Mouse (Mus musculus) heart, adult 8-10 months (tissue): ENCODE results near the gene Dixdc1. TPM values are rescaled to one million over a fixed set of nuclear protein-coding genes. Genes with fewer than 3 reads are reported as not detected.
A peak's percentile ranks its signal among the peaks of the same experiment; 100 is the strongest.

Experiments used
- DNase-seq: peaks from one replicate; pipeline ENCODE4 v3.0.0; 2022; ENCODE audit warnings: low spot score
- total RNA-seq, 4 experiments: library from RNA; stranded (reverse); gene quantifications; 2 replicates each; pipeline ENCODE4 v1.2.4; 2022

The Dixdc1 gene
- total RNA-seq, 4 experiments from 2014 or later, result 5.3 to 12.8 (median 6.1) TPM

DNA sequence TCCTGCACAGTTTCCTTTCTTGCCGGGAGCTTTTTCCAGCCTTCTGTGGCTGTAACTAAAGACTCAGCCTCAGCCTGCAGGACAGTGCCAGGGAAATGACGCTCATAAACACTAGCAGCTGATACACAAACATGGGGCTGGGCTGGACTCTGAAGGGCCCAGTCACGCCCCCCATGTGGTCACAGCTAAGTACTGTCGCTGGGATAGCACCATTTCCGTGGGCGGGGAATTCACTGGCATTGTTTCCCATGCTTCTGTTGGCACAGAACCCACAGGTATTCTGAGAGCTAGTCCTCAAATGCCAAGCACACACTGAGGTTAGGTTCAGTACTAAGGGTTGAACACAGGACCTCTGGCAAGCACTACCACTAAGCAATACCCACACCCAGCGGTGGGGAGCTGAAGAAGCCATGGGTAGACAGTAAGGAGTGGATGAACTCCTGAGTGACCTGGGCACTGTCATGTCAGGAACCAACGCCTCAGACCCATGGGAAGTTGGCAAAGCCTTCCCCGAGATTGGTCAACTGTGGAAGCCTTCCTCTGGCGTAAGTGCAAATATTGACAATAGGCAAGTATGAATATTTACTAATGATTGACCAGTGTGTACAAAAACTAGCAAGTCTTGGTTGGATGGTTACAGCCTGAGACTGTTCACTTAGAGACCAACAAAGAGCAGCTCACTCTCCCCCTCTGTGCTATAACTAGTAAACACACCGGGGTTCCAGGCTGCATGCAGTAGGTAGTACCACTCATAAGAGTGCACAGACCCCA, 38.2 kb downstream of the Dixdc1 start:
- DNase-seq, result no peak

GRCm38 (mm10) chr9:50698418-50699409, 40.6 kb downstream of the Dixdc1 start:
- DNase-seq, result no peak

DNA sequence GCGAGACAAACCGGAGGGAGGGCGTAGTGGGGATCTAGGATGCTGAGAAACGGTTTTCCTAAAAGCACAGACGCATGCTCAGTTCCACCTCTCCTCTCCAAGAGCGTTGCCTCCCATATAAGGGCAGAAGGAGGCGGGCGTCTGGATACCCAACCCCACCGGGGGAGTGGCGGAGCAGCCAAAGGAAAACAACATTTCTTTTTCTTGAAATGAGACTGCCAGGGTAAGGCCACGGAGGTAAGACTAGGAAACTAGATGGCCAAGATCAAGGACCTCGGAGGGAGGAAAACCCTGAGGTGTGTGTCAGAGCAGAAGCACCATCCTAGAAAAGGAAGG, 41.6 kb downstream of the Dixdc1 start:
- peak; percentile 80 for DNase-seq

GRCm38 (mm10) chr9:50696851-50697705, 42.2 kb downstream of the Dixdc1 start:
- no peak for DNase-seq

DNA sequence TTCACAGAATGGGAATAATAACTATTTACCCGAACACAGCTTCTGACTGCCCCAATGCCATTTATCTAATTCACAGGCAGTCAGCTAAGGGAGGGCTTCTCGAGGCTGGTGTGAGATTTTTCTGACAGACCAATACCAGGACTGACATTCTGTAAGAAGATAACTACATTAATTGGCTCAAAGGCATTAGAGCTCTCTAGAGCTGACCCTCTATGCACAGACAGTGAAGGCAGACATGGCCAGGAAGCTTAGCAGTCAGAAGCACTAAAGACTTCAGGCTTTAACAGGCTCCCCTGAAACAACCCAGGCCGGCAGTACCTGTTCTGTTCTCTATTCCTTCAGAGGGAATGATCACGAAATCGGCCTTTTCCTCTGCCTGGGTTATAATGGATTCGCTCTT, 44.2 kb downstream of the Dixdc1 start:
- DNase-seq, result no peak

GRCm38 (mm10) chr9:50693631-50694030, 45.7 kb downstream of the Dixdc1 start:
- no peak for DNase-seq

DNA sequence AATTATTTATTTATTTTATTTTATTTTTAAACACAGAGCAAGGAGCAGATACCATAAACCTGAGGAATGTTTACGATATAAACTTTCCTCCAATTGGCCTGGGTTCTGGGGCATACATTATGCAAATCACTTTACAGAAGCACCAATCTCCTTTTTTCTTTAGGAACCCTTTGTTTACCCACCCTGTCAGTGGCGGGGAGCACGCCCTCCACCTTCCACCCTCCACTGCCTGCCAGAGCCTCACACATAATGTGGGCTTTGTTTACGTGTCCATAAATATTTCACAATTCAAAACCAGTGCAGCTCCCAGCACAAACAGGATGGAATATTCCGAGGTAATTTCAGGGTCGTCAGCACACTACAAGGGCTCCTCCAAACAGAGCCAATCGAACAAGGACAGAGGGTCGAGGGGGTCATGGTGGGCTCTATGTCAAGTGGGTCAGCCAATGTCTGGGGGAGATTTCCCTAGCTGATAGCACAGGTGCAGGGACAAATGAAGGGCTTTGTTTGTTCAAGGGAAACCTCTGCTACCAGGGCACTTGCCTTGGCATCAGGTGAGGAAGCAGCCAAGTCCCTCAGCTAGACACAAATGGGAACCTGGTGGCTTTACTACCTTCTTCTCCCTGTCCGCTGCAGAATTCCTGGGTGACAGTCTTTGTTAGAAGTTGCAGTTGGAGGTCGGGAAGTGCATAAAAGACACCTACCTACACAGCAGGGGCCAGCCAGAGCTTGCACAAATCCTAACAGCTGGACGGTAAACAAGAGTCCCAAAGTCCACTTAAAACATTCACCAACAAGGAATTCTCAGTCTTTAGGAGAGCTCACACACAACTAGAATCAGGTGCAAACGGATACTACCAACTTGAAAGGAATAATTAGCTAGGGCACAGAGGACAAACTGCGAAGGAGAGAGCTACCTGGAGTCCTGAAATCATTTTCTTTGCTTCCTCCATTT, 46.4 kb downstream of the Dixdc1 start:
- DNase-seq, result no peak

DNA sequence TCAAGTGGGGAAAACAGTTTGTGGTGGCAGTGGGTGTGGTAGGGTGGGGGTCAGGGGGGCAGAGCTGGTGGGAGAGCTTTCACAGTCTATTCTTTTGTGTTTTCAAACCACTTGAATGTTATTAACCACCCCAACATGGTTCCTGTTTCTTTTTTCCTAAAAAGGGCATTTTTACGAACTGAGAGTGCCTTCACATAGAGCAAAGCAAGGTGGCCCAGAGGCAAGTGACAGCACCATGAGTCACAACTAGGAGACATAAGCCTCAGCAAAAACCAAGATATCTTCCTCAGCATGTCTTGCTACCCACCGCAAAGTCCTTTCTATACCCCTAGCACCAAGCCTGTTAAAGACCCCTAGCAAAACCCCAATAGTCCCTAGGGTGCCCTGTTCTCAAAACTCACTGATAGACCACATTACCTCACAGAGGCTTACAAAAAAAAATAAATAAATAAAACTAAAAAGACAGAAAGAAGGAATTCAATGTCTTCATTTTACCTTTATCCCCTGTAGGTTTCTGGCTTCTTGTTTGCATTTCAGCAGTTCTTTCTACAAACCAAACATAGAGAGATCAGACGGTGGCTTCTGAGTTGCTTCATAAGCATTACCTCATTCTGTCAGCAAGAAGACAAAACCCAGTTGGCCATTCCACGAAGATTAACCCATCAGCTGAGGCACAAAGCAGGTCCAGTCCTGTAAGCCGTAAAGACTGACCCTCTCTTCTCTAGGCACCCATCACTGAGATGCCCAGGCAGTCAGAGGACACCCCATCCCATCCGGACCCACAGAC, 52.3 kb downstream of the Dixdc1 start:
- DNase-seq, result no peak

- no peak for DNase-seq
Observed at GRCm38 (mm10) chr9:50681727-50682126, 57.6 kb downstream of the Dixdc1 start.

GRCm38 (mm10) chr9:50679406-50679805, 59.9 kb downstream of the Dixdc1 start:
- no peak for DNase-seq

DNA sequence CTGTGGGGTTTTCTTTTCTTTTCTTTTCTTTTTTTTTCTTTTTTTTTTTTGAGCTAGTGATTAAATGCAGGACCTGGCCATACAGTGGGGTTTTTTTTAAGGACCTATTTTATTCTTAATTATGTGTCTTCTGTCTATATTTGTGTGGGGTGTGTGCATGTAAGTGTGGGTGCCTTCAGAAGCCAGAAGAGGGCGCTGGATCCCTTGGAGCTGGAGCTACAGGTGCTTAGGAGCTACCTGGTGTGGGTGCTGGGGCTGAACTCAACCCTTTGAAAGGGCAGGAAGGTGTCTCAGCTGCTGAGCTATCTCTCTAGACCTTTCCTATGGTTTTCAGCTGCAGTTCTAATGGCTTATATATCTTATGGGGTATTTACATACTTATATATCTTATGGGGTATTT, 64.5 kb downstream of the Dixdc1 start:
- no peak for DNase-seq

- peak; percentile 25 for DNase-seq
Observed at GRCm38 (mm10) chr9:50670690-50671089, 68.6 kb downstream of the Dixdc1 start.

DNA sequence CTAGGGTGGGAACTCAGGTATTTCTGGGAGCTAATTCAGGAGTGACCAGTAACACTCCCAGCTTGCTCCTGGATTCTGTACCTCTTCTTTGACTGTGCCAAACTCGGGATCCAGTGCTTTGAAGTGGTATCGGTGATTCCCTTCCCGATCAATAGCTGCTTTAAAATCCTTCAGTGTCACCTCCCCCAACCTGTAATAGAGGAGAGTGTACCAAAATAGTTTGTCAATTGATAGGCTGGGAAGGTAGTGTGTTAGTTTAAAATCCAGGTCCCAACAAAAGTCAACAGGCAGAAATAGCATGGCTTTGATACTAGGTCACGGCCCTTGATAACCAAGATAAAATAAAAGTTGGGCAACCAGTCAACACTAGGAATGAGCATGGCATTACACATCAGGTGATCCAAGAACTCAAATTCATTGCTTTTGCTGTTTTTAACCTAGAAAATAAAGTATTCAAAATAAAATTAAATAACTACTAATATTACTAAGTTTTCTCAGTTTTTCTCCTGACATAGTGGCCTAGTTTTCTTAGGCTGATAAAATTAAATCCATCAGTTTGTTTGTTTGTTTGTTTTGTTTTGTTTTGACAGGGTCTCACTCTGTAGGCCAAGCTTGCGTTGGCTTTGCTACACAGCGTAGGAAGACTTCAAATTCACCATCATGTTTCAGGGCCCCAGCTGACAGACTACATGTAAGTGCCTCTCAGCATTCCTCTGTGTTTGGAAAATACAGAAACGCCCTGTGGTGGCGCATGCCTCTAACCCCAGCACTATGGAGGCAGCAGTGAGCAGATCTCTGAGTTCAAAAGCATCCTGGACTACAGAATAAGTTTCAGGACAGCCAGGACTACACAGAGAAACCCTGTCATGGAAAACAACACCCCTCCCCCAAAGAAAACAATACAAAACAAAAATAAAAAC, 71.5 kb downstream of the Dixdc1 start:
- DNase-seq, result no peak

- DNase-seq, result no peak
Observed at GRCm38 (mm10) chr9:50666442-50666841, 72.9 kb downstream of the Dixdc1 start.

DNA sequence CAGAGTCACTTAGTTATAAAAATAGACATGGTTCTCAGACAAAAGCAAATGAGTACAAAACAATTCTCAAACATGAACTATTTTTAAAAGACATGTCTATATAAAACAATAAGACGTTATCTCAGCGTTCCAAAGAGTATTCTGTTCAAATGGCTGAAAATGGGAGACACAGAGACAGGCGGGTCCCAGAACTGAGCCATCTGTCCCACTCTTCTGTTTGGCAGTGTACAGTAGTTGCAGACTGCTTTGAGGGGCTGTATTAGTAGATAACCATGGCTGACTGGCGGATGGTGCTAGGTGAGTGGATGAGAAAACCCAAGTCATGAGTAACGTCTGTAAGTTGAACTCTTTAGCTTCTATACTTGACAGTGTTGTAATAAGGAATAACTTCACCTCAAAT, 74.5 kb downstream of the Dixdc1 start:
- no peak for DNase-seq

DNA sequence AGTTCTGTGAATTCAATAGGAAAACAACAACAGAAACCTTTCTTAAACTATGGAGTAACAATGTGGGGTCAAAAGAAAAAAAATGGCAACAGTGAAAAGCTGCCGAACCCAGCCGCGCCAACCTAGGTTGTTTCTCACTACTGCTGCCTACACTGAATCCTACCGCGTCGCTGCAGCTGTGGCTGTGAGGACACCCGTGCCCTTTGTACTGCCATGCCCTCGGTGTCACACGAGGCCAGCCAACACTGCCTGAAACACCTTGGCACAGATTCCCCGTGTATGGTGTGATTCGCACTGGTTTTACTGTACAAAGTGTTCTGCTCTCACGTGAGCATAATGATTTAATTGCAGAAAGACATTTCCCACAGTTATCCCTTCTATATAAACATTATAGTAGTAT, 78.9 kb downstream of the Dixdc1 start:
- DNase-seq, result peak; percentile 17

DNA sequence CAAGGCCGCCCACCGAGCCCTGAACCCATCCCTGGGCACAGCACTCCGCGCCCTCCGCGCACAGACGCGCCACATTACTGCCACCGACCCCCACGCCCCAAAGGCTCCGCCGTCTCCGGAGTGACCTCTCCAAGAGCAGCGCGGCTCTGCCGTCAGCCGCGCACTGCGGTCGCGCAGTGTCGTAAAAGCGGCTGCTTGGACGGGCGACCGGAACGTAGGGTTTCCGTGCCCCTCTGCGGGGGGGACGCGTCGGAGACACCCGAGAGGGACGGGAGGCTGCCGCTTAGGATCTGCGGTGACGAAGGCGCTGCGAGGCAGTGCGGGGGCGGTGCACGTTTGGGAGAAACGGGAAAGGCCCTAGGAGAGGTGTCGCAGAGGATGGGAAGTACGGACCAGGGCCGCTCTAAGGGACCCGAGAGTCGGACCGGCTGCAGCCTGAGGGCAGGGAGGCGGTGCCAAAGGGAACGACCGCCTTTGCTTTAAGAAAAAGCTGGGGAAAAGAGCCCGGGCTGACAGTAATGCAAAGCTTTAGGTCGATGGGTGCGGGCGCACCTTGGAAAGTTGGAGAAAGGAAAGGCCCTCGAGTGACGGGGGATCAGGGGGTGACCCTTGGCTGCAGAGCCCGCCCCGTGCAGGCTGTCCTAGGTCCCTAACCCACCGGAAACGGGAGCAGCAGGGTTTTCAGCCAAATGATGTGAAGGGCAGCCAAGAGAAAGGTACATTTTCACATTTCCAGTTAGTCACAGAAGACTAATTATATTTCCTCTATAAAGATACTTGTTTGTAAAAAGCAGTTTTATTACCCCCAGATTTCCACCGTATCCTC, 79.7 kb downstream of the Dixdc1 start, which contains the start of gene Dlat:
Gene Dlat (minus strand): TSS at position 389 of the 826 bp plus-strand sequence.
- peak; percentile 85 for DNase-seq

GRCm38 (mm10) chr9:50658941-50659388, 80.4 kb downstream of the Dixdc1 start:
- DNase-seq, result no peak
